Mouse (Mus musculus): ENCODE results near the gene Kremen2.

GRCm38 (mm10) chr17:23795323-23795722, 49.7 kb upstream of the Kremen2 start:
- no peak for TF ChIP-seq CTCF (IDR thresholded peaks at IDR 0.05; ENCODE audit: low read depth, low read length)
- TF ChIP-seq POLR2A (IDR thresholded peaks at IDR 0.05; ENCODE audit: borderline replicate concordance, low read depth, low read length), result no peak
